Mouse (Mus musculus) lung, adult 2 months (tissue): Measurements from ENCODE around the gene Lyve1.

Experiments used
- CTCF ChIP-seq: fragments of 200-500 bp; IDR thresholded peaks from 2 replicates; pipeline ENCODE4 v1.5.1; 2011; ENCODE audit warnings: mild to moderate bottlenecking, low read length, control low read depth; ENCODE audit not compliant: insufficient read depth
- POLR2A ChIP-seq: fragments of 200-500 bp; IDR thresholded peaks from 2 replicates; pipeline ENCODE4 v1.6.1; 2011; ENCODE audit warnings: low read depth, mild to moderate bottlenecking, control low read depth, low read length, borderline replicate concordance; ENCODE audit errors: extremely low read depth

DNA sequence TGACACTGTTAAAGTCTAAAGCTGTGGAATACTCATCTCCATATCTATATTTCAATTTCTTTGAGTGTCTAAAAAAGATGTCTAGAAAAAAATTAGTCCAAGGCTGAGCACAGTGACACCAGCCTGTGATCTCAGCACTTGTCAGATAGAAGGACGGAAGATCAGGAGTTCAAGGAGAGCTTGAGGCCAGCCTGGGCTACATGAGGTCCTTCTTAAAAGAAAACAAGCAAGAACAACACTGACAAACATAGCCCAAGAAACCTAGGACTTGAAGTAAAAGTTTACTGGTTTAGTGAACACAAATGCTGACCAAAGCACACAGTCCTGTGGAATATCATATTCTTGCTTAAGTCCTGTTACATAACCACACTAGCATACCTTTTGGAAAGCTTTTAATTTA lies 29.0 kb downstream of the Lyve1 start:
- TF ChIP-seq POLR2A = no peak
- no peak for TF ChIP-seq CTCF
